Mouse (Mus musculus) embryonic facial prominence, embryonic 12.5 days (tissue): Measurements from ENCODE around the gene Mpv17l. TPM values are rescaled to one million over a fixed set of nuclear protein-coding genes. Genes with fewer than 3 reads are reported as not detected.
"Not testable (repeated sequence)": the region's sequence is repeated elsewhere in the genome, so short reads cannot be mapped to it uniquely, and the experiment has no call there.

Experiments
- ATAC-seq: fragments of 200-750 bp; cut with Nextera tagmentation; 2 replicates; pipeline ENCODE4 v1.8.0; 2017; ENCODE audit not compliant: insufficient number of reproducible peaks, insufficient read depth, low FRiP score, low TSS enrichment
- H3K27ac ChIP-seq: fragments of 300-500 bp; sonication (generic); 2 replicates; pipeline ENCODE4 v1.5.1; 2016; ENCODE audit warnings: mild to moderate bottlenecking
- H3K27me3 ChIP-seq: fragments of 300-500 bp; sonication (generic); 2 replicates; pipeline ENCODE4 v1.6.1; 2016; ENCODE audit warnings: mild to moderate bottlenecking, moderate library complexity
- H3K36me3 ChIP-seq: fragments of 300-500 bp; sonication (generic); 2 replicates; pipeline ENCODE4 v1.6.1; 2016; ENCODE audit warnings: mild to moderate bottlenecking
- H3K4me1 ChIP-seq: fragments of 300-500 bp; sonication (generic); 2 replicates; pipeline ENCODE4 v1.6.1; 2016
- H3K4me2 ChIP-seq: fragments of 300-500 bp; sonication (generic); replicated peaks from 2 replicates; pipeline ENCODE4 v1.6.1; 2016; ENCODE audit warnings: mild to moderate bottlenecking, moderate library complexity
- H3K4me3 ChIP-seq: fragments of 300-500 bp; sonication (generic); 2 replicates; pipeline ENCODE4 v1.5.1; 2016; ENCODE audit warnings: mild to moderate bottlenecking
- H3K9ac ChIP-seq: fragments of 300-500 bp; sonication (generic); 2 replicates; pipeline ENCODE4 v1.6.1; 2016; ENCODE audit warnings: mild to moderate bottlenecking, moderate library complexity
- H3K9me3 ChIP-seq: fragments of 300-500 bp; sonication (generic); 2 replicates; pipeline ENCODE4 v1.6.1; 2016; ENCODE audit warnings: mild to moderate bottlenecking, moderate library complexity
- WGBS: fragments of 180-500 bp; shearing (Covaris S2); methylation state at CpG from one replicate; pipeline ENCODE4 v1.1.7; 2016; 5-methylcytosine and 5-hydroxymethylcytosine counted together
- polyA plus RNA-seq: library from polyadenylated mRNA; unstranded; fragments of >200 nt; fragmentation: Nextera tagmentation; extraction: Ambion mirVana; gene quantifications from 2 replicates; pipeline ENCODE4 v1.2.1, GENCODE M21; 2016

Gene Mpv17l
- polyA plus RNA-seq: 3.7 and 4.1 TPM in 2 replicates

- Histone ChIP-seq H3K27me3 (no peaks in the 10 kb centered on the region), H3K9ac (peak within 1 kb of the TSS; percentile 90), H3K27ac (peak within 1 kb of the TSS; percentile 81), H3K36me3 (no peaks in the 10 kb centered on the region), H3K4me3 (peak within 1 kb of the TSS; percentile 86), H3K4me1 (peaks cover 9% of the 10 kb centered on the region), H3K9me3 (no peaks in the 10 kb centered on the region), H3K4me2 (peak within 1 kb of the TSS; percentile 76)
- WGBS: under 1% methylated on average over 50 of the region's 57 CpGs
- ATAC-seq: peak; percentile 96
These were observed at the start of gene Mpv17l, which contains the start of gene Pdxdc1 for GRCm38 (mm10) chr16:13902888-13903483. Mpv17l (plus strand) TSS chr16:13903161. Pdxdc1 (minus strand) TSS chr16:13903131.

- 89% methylated on average over 4 of the region's 4 CpGs for WGBS
- Histone ChIP-seq H3K27me3 (no peaks in the 10 kb centered on the region), H3K4me1 (no peaks in the 10 kb centered on the region), H3K27ac (no peak overlapping the region), H3K9me3 (no peaks in the 10 kb centered on the region), H3K4me3 (no peak overlapping the region), H3K4me2 (no peak overlapping the region), H3K9ac (no peak overlapping the region), H3K36me3 (peaks cover 35% of the 10 kb centered on the region)
- ATAC-seq: no peak
These were observed 49.1 kb upstream of the Mpv17l start for GRCm38 (mm10) chr16:13853886-13854285.

GRCm38 (mm10) chr16:13866076-13866475 lies 36.9 kb upstream of the Mpv17l start:
- no peaks in the 10 kb centered on the region for H3K4me1 ChIP-seq
- no peak overlapping the region for H3K4me3 ChIP-seq
- H3K4me2 ChIP-seq: no peak overlapping the region
- no peaks in the 10 kb centered on the region for H3K9me3 ChIP-seq
- H3K9ac ChIP-seq: no peak overlapping the region
- 66% methylated on average over 4 of the region's 4 CpGs for WGBS
- no peak for ATAC-seq
- H3K36me3 ChIP-seq: peaks cover 33% of the 10 kb centered on the region
- no peak overlapping the region for H3K27ac ChIP-seq
- no peaks in the 10 kb centered on the region for H3K27me3 ChIP-seq

GRCm38 (mm10) chr16:13866616-13867015 lies 36.3 kb upstream of the Mpv17l start:
- ATAC-seq: no peak
- H3K4me1 ChIP-seq: no peaks in the 10 kb centered on the region
- peaks cover 28% of the 10 kb centered on the region for H3K36me3 ChIP-seq
- H3K4me3 ChIP-seq: no peak overlapping the region
- H3K27ac ChIP-seq: no peak overlapping the region
- H3K27me3 ChIP-seq: no peaks in the 10 kb centered on the region
- no peaks in the 10 kb centered on the region for H3K9me3 ChIP-seq
- H3K9ac ChIP-seq: no peak overlapping the region
- WGBS: 81% methylated on average over 5 of the region's 5 CpGs
- H3K4me2 ChIP-seq: no peak overlapping the region

GRCm38 (mm10) chr16:13867406-13867805 lies 35.6 kb upstream of the Mpv17l start:
- not testable (repeated sequence) for H3K27ac ChIP-seq, H3K4me3 ChIP-seq, ATAC-seq, H3K27me3 ChIP-seq, H3K9me3 ChIP-seq, H3K9ac ChIP-seq, H3K4me2 ChIP-seq, H3K4me1 ChIP-seq
- H3K36me3 ChIP-seq: peaks cover 33% of the 10 kb centered on the region
- WGBS: 20% methylated on average over 5 of the region's 5 CpGs

- 0 out of 2 replicates have a peak overlapping the region, but pooled peaks have one; percentile 26 for H3K27ac ChIP-seq
- ATAC-seq: no peak
- H3K9me3 ChIP-seq: no peaks in the 10 kb centered on the region
- H3K4me3 ChIP-seq: peak overlapping the region; percentile 34
- no peaks in the 10 kb centered on the region for H3K27me3 ChIP-seq
- H3K4me1 ChIP-seq: no peaks in the 10 kb centered on the region
- peak overlapping the region; percentile 49 for H3K9ac ChIP-seq
- WGBS: 8% methylated on average over 42 of the region's 42 CpGs
- H3K36me3 ChIP-seq: peaks cover 30% of the 10 kb centered on the region
- peak overlapping the region; percentile 52 for H3K4me2 ChIP-seq
These were observed 34.9 kb upstream of the Mpv17l start for GRCm38 (mm10) chr16:13867910-13868514.

GRCm38 (mm10) chr16:13875483-13875882 lies 27.5 kb upstream of the Mpv17l start:
- H3K9me3 ChIP-seq: no peaks in the 10 kb centered on the region
- no peak overlapping the region for H3K4me2 ChIP-seq
- no peak overlapping the region for H3K27ac ChIP-seq
- no peak overlapping the region for H3K9ac ChIP-seq
- H3K4me3 ChIP-seq: no peak overlapping the region
- H3K36me3 ChIP-seq: peaks cover 45% of the 10 kb centered on the region
- 93% methylated on average over 4 of the region's 4 CpGs for WGBS
- no peak for ATAC-seq
- no peaks in the 10 kb centered on the region for H3K27me3 ChIP-seq
- H3K4me1 ChIP-seq: no peaks in the 10 kb centered on the region

- Histone ChIP-seq H3K27me3 (no peaks in the 10 kb centered on the region), H3K9ac (no peak overlapping the region), H3K4me2 (no peak overlapping the region), H3K9me3 (no peaks in the 10 kb centered on the region), H3K4me1 (no peaks in the 10 kb centered on the region), H3K4me3 (no peak overlapping the region), H3K27ac (no peak overlapping the region), H3K36me3 (0 out of 2 replicates have a peak, but pooled peaks cover 8% of the 10 kb centered on the region)
- no peak for ATAC-seq
- WGBS: 26% methylated on average over 3 of the region's 3 CpGs
These were observed 19.7 kb upstream of the Mpv17l start for GRCm38 (mm10) chr16:13883094-13883774.

- Histone ChIP-seq H3K27ac (no peak overlapping the region), H3K4me2 (no peak overlapping the region), H3K36me3 (no peaks in the 10 kb centered on the region), H3K9ac (no peak overlapping the region), H3K4me1 (no peaks in the 10 kb centered on the region), H3K4me3 (no peak overlapping the region), H3K27me3 (no peaks in the 10 kb centered on the region), H3K9me3 (no peaks in the 10 kb centered on the region)
- no peak for ATAC-seq
- WGBS: 73% methylated on average over 2 of the region's 2 CpGs
These were observed 12.5 kb upstream of the Mpv17l start for GRCm38 (mm10) chr16:13890449-13890848.

GRCm38 (mm10) chr16:13892850-13893249 lies 10.1 kb upstream of the Mpv17l start:
- no peaks in the 10 kb centered on the region for H3K27me3 ChIP-seq
- H3K4me1 ChIP-seq: no peaks in the 10 kb centered on the region
- H3K9ac ChIP-seq: no peak overlapping the region
- H3K4me2 ChIP-seq: no peak overlapping the region
- ATAC-seq: no peak
- no peaks in the 10 kb centered on the region for H3K9me3 ChIP-seq
- H3K36me3 ChIP-seq: no peaks in the 10 kb centered on the region
- H3K4me3 ChIP-seq: no peak overlapping the region
- H3K27ac ChIP-seq: no peak overlapping the region

GRCm38 (mm10) chr16:13894097-13894496 lies 8.9 kb upstream of the Mpv17l start:
- no peak for ATAC-seq
- Histone ChIP-seq H3K36me3 (no peaks in the 10 kb centered on the region), H3K4me2 (no peak overlapping the region), H3K27ac (no peak overlapping the region), H3K9me3 (no peaks in the 10 kb centered on the region), H3K9ac (no peak overlapping the region), H3K4me3 (no peak overlapping the region), H3K4me1 (no peaks in the 10 kb centered on the region), H3K27me3 (no peaks in the 10 kb centered on the region)
- 88% methylated on average over 2 of the region's 2 CpGs for WGBS

GRCm38 (mm10) chr16:13895740-13896139 lies 7.2 kb upstream of the Mpv17l start:
- H3K4me1 ChIP-seq: no peaks in the 10 kb centered on the region
- no peaks in the 10 kb centered on the region for H3K36me3 ChIP-seq
- H3K4me2 ChIP-seq: no peak overlapping the region
- 86% methylated on average over 3 of the region's 3 CpGs for WGBS
- H3K4me3 ChIP-seq: no peak overlapping the region
- H3K9ac ChIP-seq: no peak overlapping the region
- no peaks in the 10 kb centered on the region for H3K27me3 ChIP-seq
- no peak overlapping the region for H3K27ac ChIP-seq
- H3K9me3 ChIP-seq: no peaks in the 10 kb centered on the region
- no peak for ATAC-seq
